Mouse (Mus musculus): Measurements from ENCODE around the gene 2810004N23Rik. TPM values are rescaled to one million over a fixed set of nuclear protein-coding genes. Genes with fewer than 3 reads are reported as not detected.

Gene 2810004N23Rik
- total and polyA plus RNA-seq, 3 experiments: 54.8 to 68.9 (median 64.0) TPM

DNA sequence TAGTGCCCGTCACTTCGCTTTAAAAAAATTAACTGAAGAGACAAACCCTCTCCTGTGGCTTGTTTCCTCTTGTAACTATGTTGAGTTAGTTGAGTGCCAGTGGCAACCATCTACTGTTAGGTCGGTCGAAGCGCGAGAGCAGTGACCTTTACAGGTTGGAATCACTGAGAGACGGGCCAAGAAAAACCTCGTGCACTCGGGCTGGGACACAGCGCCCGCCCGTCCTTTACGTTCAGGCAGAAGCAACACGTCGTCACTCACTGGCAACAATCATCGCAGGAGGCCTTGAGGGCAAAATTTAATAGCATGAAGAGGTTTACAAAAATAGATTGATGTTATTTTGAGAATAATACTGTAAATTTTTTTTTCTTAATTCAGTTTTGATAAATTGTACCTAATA is 47.0 kb upstream of the 2810004N23Rik start:
- TF ChIP-seq MAFK (IDR thresholded peaks at IDR 0.05; ENCODE audit: borderline replicate concordance, low read depth, low read length) (no peak), USF2 (IDR thresholded peaks at IDR 0.05; ENCODE audit: borderline replicate concordance in 1 of 2, insufficient read depth in 1 of 2, low read depth in 1 of 2, low read length in 2 of 2) (no peak), CHD2 (IDR thresholded peaks at IDR 0.05; ENCODE audit: low read length) (no peak), UBTF (IDR thresholded peaks at IDR 0.05; ENCODE audit: borderline replicate concordance, insufficient read depth, low read depth, low read length) (no peak), ZKSCAN1 (IDR thresholded peaks at IDR 0.05; ENCODE audit: low read depth, low read length) (no peak), ZC3H11A (IDR thresholded peaks at IDR 0.05; ENCODE audit: low read depth, low read length) (no peak), POLR2A (IDR thresholded peaks at IDR 0.05; ENCODE audit: control insufficient read depth in 1 of 2, insufficient read depth in 1 of 2, low read depth in 1 of 2, low read length in 2 of 2, poor library complexity in 1 of 2) (no peak), RCOR1 (IDR thresholded peaks at IDR 0.05; ENCODE audit: low read depth, low read length) (no peak), NRF1 (IDR thresholded peaks at IDR 0.05; ENCODE audit: insufficient read depth, low read depth, low read length, poor library complexity, severe bottlenecking) (no peak), POLR2AphosphoS2 (IDR thresholded peaks at IDR 0.05; ENCODE audit: low read length) (no peak), NELFE (IDR thresholded peaks at IDR 0.05; ENCODE audit: low read depth, low read length) (no peak), HCFC1 (IDR thresholded peaks at IDR 0.05; ENCODE audit: low read depth, low read length) (no peak), MAZ (IDR thresholded peaks at IDR 0.05; ENCODE audit: low read depth, low read length) (no peak)
- Histone ChIP-seq H3K9me3 (replicated peaks; ENCODE audit: insufficient read depth, low read length) (no peaks in the 10 kb centered on the region), H3K79me2 (ENCODE audit: control insufficient read depth, insufficient read depth, low read length, poor library complexity) (peaks cover 6% of the 10 kb centered on the region; the same call in 1 of the 2 replicates), H3K27ac (ENCODE audit: control insufficient read depth, low read depth, low read length) (no peak overlapping the region), H3K4me3 (ENCODE audit: control insufficient read depth in 1 of 2, insufficient read depth in 1 of 2, low read depth in 2 of 2, low read length in 2 of 2) (no peak overlapping the region), H3K4me1 (ENCODE audit: control insufficient read depth in 1 of 2, insufficient read depth in 2 of 2, low read length in 2 of 2) (peaks cover 0 to 13% of the 10 kb centered on the region in 2 experiments; a peak in 2 of 4 replicates), H3K36me3 (ENCODE audit: control insufficient read depth in 1 of 2, insufficient read depth in 2 of 2, low read length in 2 of 2) (peaks cover 8 to 11% of the 10 kb centered on the region in 2 experiments), H3K9ac (ENCODE audit: control insufficient read depth, low read depth, low read length, poor library complexity, severe bottlenecking) (no peak overlapping the region), H3K27me3 (ENCODE audit: control insufficient read depth in 1 of 2, insufficient read depth in 2 of 2, low read length in 2 of 2) (no peaks in the 10 kb centered on the region)
- no peak for DNase-seq (ENCODE audit: low read depth, low spot score)

GRCm38 (mm10) chr8:124905482-124905881 is 42.6 kb upstream of the 2810004N23Rik start:
- TF ChIP-seq NELFE (IDR thresholded peaks at IDR 0.05; ENCODE audit: low read depth, low read length) (no peak), MAX (IDR thresholded peaks at IDR 0.05; ENCODE audit: low read length) (no peak)
- no peak overlapping the region for H3K9ac ChIP-seq (ENCODE audit: control insufficient read depth, low read depth, low read length, poor library complexity, severe bottlenecking)
- peaks cover 26% of the 10 kb centered on the region for H3K79me2 ChIP-seq (ENCODE audit: control insufficient read depth, insufficient read depth, low read length, poor library complexity)
- no peak overlapping the region for H3K4me3 ChIP-seq (ENCODE audit: control insufficient read depth in 1 of 2, insufficient read depth in 1 of 2, low read depth in 2 of 2, low read length in 2 of 2)
- peaks cover 0 to 17% of the 10 kb centered on the region in 2 experiments; a peak in 3 of 4 replicates for H3K36me3 ChIP-seq (ENCODE audit: control insufficient read depth in 1 of 2, insufficient read depth in 2 of 2, low read length in 2 of 2)
- no peaks in the 10 kb centered on the region for H3K9me3 ChIP-seq (replicated peaks; ENCODE audit: insufficient read depth, low read length)
- DNase-seq (ENCODE audit: low read depth, low spot score): no peak
- no peaks in the 10 kb centered on the region for H3K27me3 ChIP-seq (ENCODE audit: control insufficient read depth in 1 of 2, insufficient read depth in 2 of 2, low read length in 2 of 2)
- no peaks in the 10 kb centered on the region for H3K4me1 ChIP-seq (ENCODE audit: control insufficient read depth in 1 of 2, insufficient read depth in 2 of 2, low read length in 2 of 2)
- H3K27ac ChIP-seq (ENCODE audit: control insufficient read depth, low read depth, low read length): no peak overlapping the region

GRCm38 (mm10) chr8:124903198-124903597 is 40.3 kb upstream of the 2810004N23Rik start:
- H3K79me2 ChIP-seq (ENCODE audit: control insufficient read depth, insufficient read depth, low read length, poor library complexity): peaks cover 41% of the 10 kb centered on the region
- H3K9me3 ChIP-seq (replicated peaks; ENCODE audit: insufficient read depth, low read length): no peaks in the 10 kb centered on the region
- peaks cover 13 to 24% of the 10 kb centered on the region in 2 experiments for H3K36me3 ChIP-seq (ENCODE audit: control insufficient read depth in 1 of 2, insufficient read depth in 2 of 2, low read length in 2 of 2)
- no peak overlapping the region for H3K27ac ChIP-seq (ENCODE audit: control insufficient read depth, low read depth, low read length)
- no peak for DNase-seq (ENCODE audit: low read depth, low spot score)
- H3K4me1 ChIP-seq (ENCODE audit: control insufficient read depth in 1 of 2, insufficient read depth in 2 of 2, low read length in 2 of 2): peaks cover 0 to 10% of the 10 kb centered on the region in 2 experiments; a peak in 1 of 4 replicates
- no peak for TF ChIP-seq NRF1 (IDR thresholded peaks at IDR 0.05; ENCODE audit: insufficient read depth, low read depth, low read length, poor library complexity, severe bottlenecking)
- no peak for TF ChIP-seq GATA1 (IDR thresholded peaks at IDR 0.05; ENCODE audit: low read depth, low read length)
- no peak for TF ChIP-seq EP300 (IDR thresholded peaks at IDR 0.05; ENCODE audit: low read depth in 1 of 2, low read length in 2 of 2)
- no peak for TF ChIP-seq CHD2 (IDR thresholded peaks at IDR 0.05; ENCODE audit: low read length)
- peak in 1 of 2 experiments; percentile 12; a peak in 1 of 4 replicates for TF ChIP-seq POLR2A (IDR thresholded peaks at IDR 0.05; ENCODE audit: control insufficient read depth in 1 of 2, insufficient read depth in 1 of 2, low read depth in 1 of 2, low read length in 2 of 2, poor library complexity in 1 of 2)
- TF ChIP-seq MXI1 (IDR thresholded peaks at IDR 0.05; ENCODE audit: low read depth, low read length): no peak
- H3K27me3 ChIP-seq (ENCODE audit: control insufficient read depth in 1 of 2, insufficient read depth in 2 of 2, low read length in 2 of 2): no peaks in the 10 kb centered on the region
- no peak overlapping the region for H3K4me3 ChIP-seq (ENCODE audit: control insufficient read depth in 1 of 2, insufficient read depth in 1 of 2, low read depth in 2 of 2, low read length in 2 of 2)
- H3K9ac ChIP-seq (ENCODE audit: control insufficient read depth, low read depth, low read length, poor library complexity, severe bottlenecking): no peak overlapping the region

Data from MEL (cell line).